Mouse (Mus musculus): ENCODE data around the gene St6galnac5. TPM values are rescaled to one million over a fixed set of nuclear protein-coding genes. Genes with fewer than 3 reads are reported as not detected.

The St6galnac5 gene
- total RNA-seq (2023) = not detected

GRCm38 (mm10) chr3:152981988-152982387, at the start of gene St6galnac5:
Gene St6galnac5, minus strand, starts transcription at chr3:152982246.

